Mouse (Mus musculus): Measurements from ENCODE around the gene Trove2. TPM values are rescaled to one million over a fixed set of nuclear protein-coding genes. Genes with fewer than 3 reads are reported as not detected.

Trove2 gene
- 3.3 and 3.5 TPM in 2 replicates for total RNA-seq (2014; rRNA removed)
- polyA plus RNA-seq (2012; rRNA removed): 0.24 and 0.29 TPM in 2 replicates

GRCm38 (mm10) chr1:143776446-143777411 lies at the start of gene Trove2, which contains the start of gene Uchl5:
Gene Trove2, minus strand, starts transcription at chr1:143777068.
Gene Uchl5, plus strand, starts transcription at chr1:143777272.
- peak; percentile 88 for DNase-seq (ENCODE audit: extremely low read depth, low read depth, low spot score)

GRCm38 (mm10) chr1:143822677-143823076 lies 45.8 kb upstream of the Trove2 start:
- Histone ChIP-seq H3K9ac (ENCODE audit: low read depth, low read length) (no peak overlapping the region), H3K27ac (replicated peaks; ENCODE audit: insufficient read depth, low read depth, low read length) (no peak overlapping the region), H3K4me3 (ENCODE audit: insufficient read depth, low read depth, low read length) (no peak overlapping the region), H3K36me3 (ENCODE audit: control insufficient read depth, insufficient read depth, low read length) (no peaks in the 10 kb centered on the region), H3K79me2 (ENCODE audit: control insufficient read depth, insufficient read depth, low read length) (no peaks in the 10 kb centered on the region), H3K27me3 (ENCODE audit: control insufficient read depth, insufficient read depth, low read length) (no peaks in the 10 kb centered on the region), H3K4me1 (ENCODE audit: control insufficient read depth, insufficient read depth, low read length) (no peaks in the 10 kb centered on the region)
- TF ChIP-seq POLR2A (IDR thresholded peaks at IDR 0.05; ENCODE audit: extremely low read depth, insufficient read depth, low read length) (no peak), CTCF (IDR thresholded peaks at IDR 0.05; ENCODE audit: low read depth, low read length) (no peak)
- DNase-seq (ENCODE audit: extremely low read depth, low read depth, low spot score): peak; percentile 74
- WGBS: 22% methylated on average over 3 of the region's 3 CpGs

More at GRCm38 (mm10) chr1:143776446-143777411, at the start of gene Trove2, which contains the start of gene Uchl5:
- Histone ChIP-seq H3K27me3 (ENCODE audit: control insufficient read depth, insufficient read depth, low read length) (no peaks in the 10 kb centered on the region), H3K79me2 (ENCODE audit: control insufficient read depth, insufficient read depth, low read length) (peaks cover 4% of the 10 kb centered on the region; the same call in 1 of the 2 replicates), H3K4me1 (ENCODE audit: control insufficient read depth, insufficient read depth, low read length) (no peaks in the 10 kb centered on the region; the same call in 1 of the 2 replicates), H3K36me3 (ENCODE audit: control insufficient read depth, insufficient read depth, low read length) (no peaks in the 10 kb centered on the region), H3K27ac (replicated peaks; ENCODE audit: insufficient read depth, low read depth, low read length) (peak within 1 kb of the TSS; percentile 40; the same call in 1 of the 2 replicates), H3K4me3 (ENCODE audit: insufficient read depth, low read depth, low read length) (peak within 1 kb of the TSS; percentile 96), H3K9ac (ENCODE audit: low read depth, low read length) (peak within 1 kb of the TSS; percentile 88)
- under 1% methylated on average over 84 of the region's 84 CpGs for WGBS
- TF ChIP-seq CTCF (IDR thresholded peaks at IDR 0.05; ENCODE audit: low read depth, low read length) (peak; percentile 87), POLR2A (IDR thresholded peaks at IDR 0.05; ENCODE audit: extremely low read depth, insufficient read depth, low read length) (peak; percentile 74; the same call in 1 of the 2 replicates)

- Histone ChIP-seq H3K27ac (replicated peaks; ENCODE audit: insufficient read depth, low read depth, low read length) (no peak overlapping the region), H3K9ac (ENCODE audit: low read depth, low read length) (no peak overlapping the region), H3K27me3 (ENCODE audit: control insufficient read depth, insufficient read depth, low read length) (no peaks in the 10 kb centered on the region), H3K36me3 (ENCODE audit: control insufficient read depth, insufficient read depth, low read length) (no peaks in the 10 kb centered on the region), H3K79me2 (ENCODE audit: control insufficient read depth, insufficient read depth, low read length) (no peaks in the 10 kb centered on the region), H3K4me1 (ENCODE audit: control insufficient read depth, insufficient read depth, low read length) (no peaks in the 10 kb centered on the region), H3K4me3 (ENCODE audit: insufficient read depth, low read depth, low read length) (no peak overlapping the region)
- TF ChIP-seq POLR2A (IDR thresholded peaks at IDR 0.05; ENCODE audit: extremely low read depth, insufficient read depth, low read length) (no peak), CTCF (IDR thresholded peaks at IDR 0.05; ENCODE audit: low read depth, low read length) (no peak)
- DNase-seq (ENCODE audit: extremely low read depth, low read depth, low spot score): no peak
- WGBS: 86% methylated on average over 2 of the region's 2 CpGs
These were observed 43.4 kb upstream of the Trove2 start for GRCm38 (mm10) chr1:143820096-143820877.

- Histone ChIP-seq H3K79me2 (ENCODE audit: control insufficient read depth, insufficient read depth, low read length) (no peaks in the 10 kb centered on the region), H3K4me1 (ENCODE audit: control insufficient read depth, insufficient read depth, low read length) (no peaks in the 10 kb centered on the region), H3K9ac (ENCODE audit: low read depth, low read length) (no peak overlapping the region), H3K4me3 (ENCODE audit: insufficient read depth, low read depth, low read length) (no peak overlapping the region), H3K27ac (replicated peaks; ENCODE audit: insufficient read depth, low read depth, low read length) (no peak overlapping the region), H3K36me3 (ENCODE audit: control insufficient read depth, insufficient read depth, low read length) (peaks cover 6% of the 10 kb centered on the region; the same call in 1 of the 2 replicates), H3K27me3 (ENCODE audit: control insufficient read depth, insufficient read depth, low read length) (no peaks in the 10 kb centered on the region)
- peak; percentile 17 for DNase-seq (ENCODE audit: extremely low read depth, low read depth, low spot score)
- TF ChIP-seq CTCF (IDR thresholded peaks at IDR 0.05; ENCODE audit: low read depth, low read length) (peak; percentile 91), POLR2A (IDR thresholded peaks at IDR 0.05; ENCODE audit: extremely low read depth, insufficient read depth, low read length) (no peak)
- 42% methylated on average over 7 of the region's 7 CpGs for WGBS
These were observed 37.0 kb upstream of the Trove2 start for GRCm38 (mm10) chr1:143813676-143814360.

- WGBS: 93% methylated on average over 6 of the region's 6 CpGs
- Histone ChIP-seq H3K27me3 (ENCODE audit: control insufficient read depth, insufficient read depth, low read length) (no peaks in the 10 kb centered on the region), H3K27ac (replicated peaks; ENCODE audit: insufficient read depth, low read depth, low read length) (no peak overlapping the region), H3K4me1 (ENCODE audit: control insufficient read depth, insufficient read depth, low read length) (no peaks in the 10 kb centered on the region), H3K36me3 (ENCODE audit: control insufficient read depth, insufficient read depth, low read length) (peaks cover 14% of the 10 kb centered on the region), H3K79me2 (ENCODE audit: control insufficient read depth, insufficient read depth, low read length) (no peaks in the 10 kb centered on the region), H3K9ac (ENCODE audit: low read depth, low read length) (no peak overlapping the region), H3K4me3 (ENCODE audit: insufficient read depth, low read depth, low read length) (no peak overlapping the region)
- DNase-seq (ENCODE audit: extremely low read depth, low read depth, low spot score): no peak
- TF ChIP-seq POLR2A (IDR thresholded peaks at IDR 0.05; ENCODE audit: extremely low read depth, insufficient read depth, low read length) (no peak), CTCF (IDR thresholded peaks at IDR 0.05; ENCODE audit: low read depth, low read length) (no peak)
These were observed 32.2 kb upstream of the Trove2 start for GRCm38 (mm10) chr1:143809062-143809461.

Measured in liver, adult 2 months (tissue).